Mouse (Mus musculus): ENCODE results near the gene Adamts2. TPM values are rescaled to one million over a fixed set of nuclear protein-coding genes. Genes with fewer than 3 reads are reported as not detected.

Adamts2 gene
- polyA plus RNA-seq (2012; rRNA removed), result 3.1 and 4.1 TPM in 2 replicates

DNA sequence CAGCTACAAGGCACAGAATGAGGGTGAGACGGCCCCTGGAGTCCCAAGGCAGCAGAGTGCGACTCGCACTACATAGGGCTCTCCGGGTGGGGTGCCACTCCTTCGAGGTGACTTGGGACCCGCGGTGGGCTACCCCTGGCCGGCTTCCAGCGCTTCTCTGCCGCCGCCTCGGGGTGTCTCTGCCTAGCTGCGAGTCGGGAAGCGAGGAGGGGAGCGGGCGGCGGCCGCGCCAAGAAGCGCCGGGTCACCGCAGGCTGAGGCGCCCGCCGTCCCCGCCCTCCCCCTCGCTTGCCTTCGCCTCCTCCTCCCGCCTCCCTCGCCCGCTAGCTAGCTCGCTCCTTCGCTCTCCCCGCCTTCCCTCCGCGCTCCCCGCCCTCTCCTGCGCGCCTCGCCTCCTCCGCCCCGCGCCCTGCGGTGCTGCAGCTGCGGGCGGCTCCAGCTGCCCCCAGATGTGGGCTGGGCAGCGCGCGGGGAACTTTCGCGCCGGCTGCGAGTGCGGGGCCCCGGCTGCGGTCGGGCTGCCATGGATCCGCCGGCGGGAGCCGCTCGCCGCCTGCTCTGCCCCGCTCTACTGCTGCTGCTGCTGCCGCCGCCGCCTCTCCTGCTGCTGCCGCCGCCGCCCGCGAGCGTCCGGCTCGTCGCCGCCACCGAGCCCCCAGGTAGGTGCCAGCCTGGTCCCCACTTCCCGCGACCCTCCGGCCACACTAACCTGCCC, at the start of gene Adamts2:
Gene Adamts2, plus strand, starts transcription at position 444 of the 715 bp plus-strand sequence.
- no peaks in the 10 kb centered on the region for H3K36me3 ChIP-seq (ENCODE audit: control insufficient read depth, insufficient read depth, low read length)
- TF ChIP-seq CTCF (IDR thresholded peaks at IDR 0.05; ENCODE audit: extremely low read depth, insufficient read depth, insufficient read length, insufficient replicate concordance) (no peak), POLR2A (IDR thresholded peaks at IDR 0.05; ENCODE audit: low read depth, low read length) (no peak)
- peaks cover 20% of the 10 kb centered on the region for H3K27me3 ChIP-seq (ENCODE audit: control insufficient read depth, insufficient read depth, low read length)
- no peaks in the 10 kb centered on the region for H3K4me1 ChIP-seq (ENCODE audit: control insufficient read depth, insufficient read depth, insufficient read length)
- peak within 1 kb of the TSS; percentile 37 for H3K4me3 ChIP-seq (ENCODE audit: extremely low read depth, insufficient read depth, insufficient read length)
- DNase-seq (ENCODE audit: low read depth in 1 of 2, low spot score in 2 of 2), result no peak
- no peak within 1 kb of the TSS for H3K27ac ChIP-seq (ENCODE audit: insufficient read depth, low read length)
- 1% methylated on average over 63 of the region's 82 CpGs for WGBS

DNA sequence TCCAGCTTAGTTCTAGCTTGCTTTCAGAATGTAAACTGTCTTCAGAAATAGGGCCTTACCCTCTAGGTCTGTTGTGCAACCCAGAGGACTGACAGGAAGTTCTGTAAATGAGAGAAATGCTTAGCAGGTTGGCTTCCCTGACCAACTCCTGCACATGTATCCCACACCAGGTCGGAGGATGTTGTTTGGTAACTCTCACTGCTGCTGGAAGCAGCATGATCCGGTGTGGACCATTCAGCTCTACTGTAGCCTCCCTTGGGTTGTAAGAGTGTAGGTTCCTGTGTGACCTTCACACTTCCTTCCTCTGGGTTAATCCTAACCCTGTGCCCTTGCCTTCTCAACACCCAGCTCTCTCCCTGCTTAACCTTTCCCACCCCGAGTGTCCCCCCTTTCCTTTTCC, 44.8 kb upstream of the Adamts2 start:
- Histone ChIP-seq H3K4me1 (ENCODE audit: control insufficient read depth, insufficient read depth, insufficient read length) (no peaks in the 10 kb centered on the region), H3K36me3 (ENCODE audit: control insufficient read depth, insufficient read depth, low read length) (no peaks in the 10 kb centered on the region), H3K27me3 (ENCODE audit: control insufficient read depth, insufficient read depth, low read length) (no peaks in the 10 kb centered on the region), H3K27ac (ENCODE audit: insufficient read depth, low read length) (no peak overlapping the region), H3K4me3 (ENCODE audit: extremely low read depth, insufficient read depth, insufficient read length) (no peak overlapping the region)
- TF ChIP-seq POLR2A (IDR thresholded peaks at IDR 0.05; ENCODE audit: low read depth, low read length) (no peak), CTCF (IDR thresholded peaks at IDR 0.05; ENCODE audit: extremely low read depth, insufficient read depth, insufficient read length, insufficient replicate concordance) (no peak)
- DNase-seq (ENCODE audit: low read depth in 1 of 2, low spot score in 2 of 2), result no peak
- 91% methylated on average over 3 of the region's 3 CpGs for WGBS

DNA sequence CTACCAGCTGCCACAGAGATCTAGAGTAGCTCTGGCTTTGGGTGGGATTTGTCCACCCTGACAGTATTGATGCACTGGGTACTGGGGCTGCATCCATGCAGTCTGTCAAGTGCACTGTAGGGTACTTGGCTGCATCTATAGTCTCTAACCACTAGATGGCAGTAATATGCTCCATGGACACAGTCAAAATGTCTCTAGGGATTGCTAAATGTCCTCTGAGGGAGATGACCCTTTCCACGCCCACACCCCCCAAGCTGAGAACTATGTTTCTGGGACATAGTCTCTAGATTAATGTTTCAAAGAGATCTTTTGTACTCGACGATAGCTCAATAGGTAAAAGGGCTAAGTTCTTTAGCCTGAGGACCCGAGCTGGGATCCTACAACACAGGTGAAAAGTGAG, 42.8 kb upstream of the Adamts2 start:
- Histone ChIP-seq H3K36me3 (ENCODE audit: control insufficient read depth, insufficient read depth, low read length) (no peaks in the 10 kb centered on the region), H3K4me1 (ENCODE audit: control insufficient read depth, insufficient read depth, insufficient read length) (no peaks in the 10 kb centered on the region), H3K27ac (ENCODE audit: insufficient read depth, low read length) (no peak overlapping the region), H3K27me3 (ENCODE audit: control insufficient read depth, insufficient read depth, low read length) (no peaks in the 10 kb centered on the region), H3K4me3 (ENCODE audit: extremely low read depth, insufficient read depth, insufficient read length) (no peak overlapping the region)
- no peak for DNase-seq (ENCODE audit: low read depth in 1 of 2, low spot score in 2 of 2)
- WGBS, result 46% methylated on average over 4 of the region's 4 CpGs
- TF ChIP-seq POLR2A (IDR thresholded peaks at IDR 0.05; ENCODE audit: low read depth, low read length) (no peak), CTCF (IDR thresholded peaks at IDR 0.05; ENCODE audit: extremely low read depth, insufficient read depth, insufficient read length, insufficient replicate concordance) (no peak; the same call in 1 of the 2 replicates)

DNA sequence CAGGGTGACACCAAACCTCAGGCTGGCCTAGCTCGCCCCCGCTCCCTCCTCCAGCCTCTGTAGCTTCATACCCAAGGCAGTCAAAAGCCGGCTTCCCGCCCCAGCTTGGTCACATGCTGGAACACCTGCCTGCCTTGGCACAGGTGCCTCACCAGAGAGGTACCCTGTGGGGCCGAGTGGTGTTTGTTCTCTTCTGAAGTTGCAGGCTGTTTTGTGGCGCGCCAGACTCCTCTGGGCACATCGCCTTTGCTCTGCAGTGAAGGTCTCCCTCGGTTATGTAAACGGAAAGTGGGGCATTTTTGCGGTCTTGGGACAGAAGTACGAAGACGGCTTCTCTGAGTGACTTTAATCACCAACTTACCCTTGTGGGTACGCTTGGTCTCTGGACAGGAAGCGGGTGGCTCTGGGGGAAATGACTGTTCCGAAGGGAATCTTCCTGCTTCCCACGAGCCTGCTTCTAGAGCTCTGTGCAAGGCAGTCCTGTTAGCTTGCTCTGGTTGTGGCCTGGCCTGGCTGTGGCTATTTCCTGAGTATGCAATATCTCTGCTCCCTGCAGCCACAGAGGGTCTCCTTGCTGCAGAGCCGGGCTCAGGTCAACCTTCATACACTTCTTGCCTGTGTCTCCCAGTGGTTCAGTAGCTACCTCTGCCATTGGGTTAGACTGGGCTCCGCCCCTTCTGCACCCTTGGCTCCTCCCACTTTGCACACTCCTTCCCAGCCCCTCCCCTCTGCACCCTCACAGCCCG, 36.2 kb upstream of the Adamts2 start:
- Histone ChIP-seq H3K27ac (ENCODE audit: insufficient read depth, low read length) (no peak overlapping the region), H3K4me1 (ENCODE audit: control insufficient read depth, insufficient read depth, insufficient read length) (peaks cover 3% of the 10 kb centered on the region; the same call in 1 of the 2 replicates), H3K36me3 (ENCODE audit: control insufficient read depth, insufficient read depth, low read length) (no peaks in the 10 kb centered on the region), H3K4me3 (ENCODE audit: extremely low read depth, insufficient read depth, insufficient read length) (no peak overlapping the region), H3K27me3 (ENCODE audit: control insufficient read depth, insufficient read depth, low read length) (no peaks in the 10 kb centered on the region)
- no peak for DNase-seq (ENCODE audit: low read depth in 1 of 2, low spot score in 2 of 2)
- TF ChIP-seq CTCF (IDR thresholded peaks at IDR 0.05; ENCODE audit: extremely low read depth, insufficient read depth, insufficient read length, insufficient replicate concordance), result no peak
- TF ChIP-seq POLR2A (IDR thresholded peaks at IDR 0.05; ENCODE audit: low read depth, low read length), result no peak
- WGBS, result 4% methylated on average over 20 of the region's 20 CpGs

DNA sequence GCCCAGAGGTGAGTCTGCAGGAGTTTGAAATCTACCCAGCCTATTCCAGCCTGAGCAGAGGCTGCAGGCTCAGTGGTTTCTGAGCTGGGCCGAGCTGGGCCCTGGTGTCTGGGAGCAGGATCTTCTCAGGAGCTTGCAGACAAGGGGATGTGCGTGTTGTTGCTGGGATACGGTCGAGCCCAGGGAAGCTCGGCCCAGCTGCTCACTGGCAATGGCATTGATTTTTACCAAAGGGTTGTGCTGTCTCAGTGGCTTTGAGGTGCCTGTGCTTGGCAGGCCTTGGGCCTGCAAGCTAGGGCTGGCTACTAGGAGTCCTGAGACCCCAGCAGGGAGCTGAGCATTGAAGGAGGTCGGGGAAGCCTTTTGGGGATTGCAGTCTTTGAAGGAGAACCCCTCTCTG, 30.4 kb upstream of the Adamts2 start:
- Histone ChIP-seq H3K4me1 (ENCODE audit: control insufficient read depth, insufficient read depth, insufficient read length) (no peaks in the 10 kb centered on the region), H3K27me3 (ENCODE audit: control insufficient read depth, insufficient read depth, low read length) (no peaks in the 10 kb centered on the region), H3K36me3 (ENCODE audit: control insufficient read depth, insufficient read depth, low read length) (no peaks in the 10 kb centered on the region), H3K4me3 (ENCODE audit: extremely low read depth, insufficient read depth, insufficient read length) (no peak overlapping the region), H3K27ac (ENCODE audit: insufficient read depth, low read length) (no peak overlapping the region)
- DNase-seq (ENCODE audit: low read depth in 1 of 2, low spot score in 2 of 2), result no peak
- 88% methylated on average over 6 of the region's 6 CpGs for WGBS
- TF ChIP-seq CTCF (IDR thresholded peaks at IDR 0.05; ENCODE audit: extremely low read depth, insufficient read depth, insufficient read length, insufficient replicate concordance) (no peak), POLR2A (IDR thresholded peaks at IDR 0.05; ENCODE audit: low read depth, low read length) (no peak)

DNA sequence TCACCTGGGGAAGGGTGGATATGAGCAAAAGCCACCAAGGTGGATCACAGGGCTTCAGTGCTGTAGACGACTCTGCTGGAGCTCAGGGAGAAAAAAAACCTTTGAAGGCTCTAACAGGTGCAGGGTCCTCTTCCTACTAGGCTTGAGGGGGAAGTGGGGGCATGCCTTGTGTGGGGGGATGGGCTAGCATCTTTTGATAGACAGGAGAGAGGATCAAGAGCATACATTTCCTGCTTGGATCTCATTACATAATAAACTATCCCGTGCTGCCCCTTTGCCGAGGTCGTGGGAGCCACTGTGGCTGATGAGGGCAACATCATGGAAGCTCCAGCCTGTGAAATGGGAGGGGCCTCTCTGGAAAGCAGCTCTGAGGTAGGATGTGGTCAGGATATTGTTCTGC, 25.4 kb upstream of the Adamts2 start:
- 12% methylated on average over 4 of the region's 4 CpGs for WGBS
- Histone ChIP-seq H3K27ac (ENCODE audit: insufficient read depth, low read length) (no peak overlapping the region), H3K4me1 (ENCODE audit: control insufficient read depth, insufficient read depth, insufficient read length) (no peaks in the 10 kb centered on the region), H3K36me3 (ENCODE audit: control insufficient read depth, insufficient read depth, low read length) (no peaks in the 10 kb centered on the region), H3K27me3 (ENCODE audit: control insufficient read depth, insufficient read depth, low read length) (no peaks in the 10 kb centered on the region), H3K4me3 (ENCODE audit: extremely low read depth, insufficient read depth, insufficient read length) (no peak overlapping the region)
- TF ChIP-seq POLR2A (IDR thresholded peaks at IDR 0.05; ENCODE audit: low read depth, low read length) (no peak), CTCF (IDR thresholded peaks at IDR 0.05; ENCODE audit: extremely low read depth, insufficient read depth, insufficient read length, insufficient replicate concordance) (no peak)
- no peak for DNase-seq (ENCODE audit: low read depth in 1 of 2, low spot score in 2 of 2)

DNA sequence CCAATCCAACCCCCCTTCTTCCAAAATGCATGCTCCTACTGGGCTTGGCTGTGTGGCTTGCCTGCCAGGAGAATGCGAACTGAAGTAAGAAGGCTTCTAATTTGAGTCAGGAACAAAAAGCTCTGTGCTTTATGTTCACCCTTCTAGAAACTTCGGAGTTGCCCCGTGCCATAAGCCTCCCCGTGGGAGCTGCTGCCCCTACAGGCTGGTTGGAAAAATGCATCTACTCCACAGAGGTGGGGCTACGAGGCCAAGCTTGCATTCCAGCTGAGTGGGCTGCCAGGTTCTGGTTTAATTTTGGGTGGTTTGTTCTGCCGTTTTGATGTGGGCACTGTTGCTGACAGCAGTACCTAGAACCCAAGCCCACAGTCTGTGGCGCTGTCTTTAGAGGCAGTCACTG, 14.9 kb upstream of the Adamts2 start:
- peak; percentile 46; the same call in 1 of the 2 replicates for TF ChIP-seq CTCF (IDR thresholded peaks at IDR 0.05; ENCODE audit: extremely low read depth, insufficient read depth, insufficient read length, insufficient replicate concordance)
- no peak for TF ChIP-seq POLR2A (IDR thresholded peaks at IDR 0.05; ENCODE audit: low read depth, low read length)
- Histone ChIP-seq H3K4me3 (ENCODE audit: extremely low read depth, insufficient read depth, insufficient read length) (no peak overlapping the region), H3K36me3 (ENCODE audit: control insufficient read depth, insufficient read depth, low read length) (no peaks in the 10 kb centered on the region), H3K4me1 (ENCODE audit: control insufficient read depth, insufficient read depth, insufficient read length) (no peaks in the 10 kb centered on the region), H3K27me3 (ENCODE audit: control insufficient read depth, insufficient read depth, low read length) (no peaks in the 10 kb centered on the region), H3K27ac (ENCODE audit: insufficient read depth, low read length) (no peak overlapping the region)
- 32% methylated on average over 7 of the region's 7 CpGs for WGBS
- DNase-seq (ENCODE audit: low read depth in 1 of 2, low spot score in 2 of 2), result peak in 1 of 2 experiments; percentile 26

All from spleen, adult 2 months (tissue).